Mouse (Mus musculus) kidney, adult 2 months (tissue): ENCODE results near the gene Gm9837. TPM values are rescaled to one million over a fixed set of nuclear protein-coding genes. Genes with fewer than 3 reads are reported as not detected.
"Not testable (repeated sequence)": the region's sequence is repeated elsewhere in the genome, so short reads cannot be mapped to it uniquely, and the experiment has no call there.

Source experiments
- DNase-seq: peaks from one replicate; pipeline ENCODE4 v3.0.0; 2021
- H3K27ac ChIP-seq: fragments of 200-500 bp; 2 replicates; pipeline ENCODE4 v1.5.1; 2012; ENCODE audit warnings: low read depth, low read length, control low read depth, inconsistent platforms; ENCODE audit not compliant: insufficient read depth
- H3K27me3 ChIP-seq: fragments of 200-500 bp; replicated peaks from 2 replicates; pipeline ENCODE4 v1.6.1; 2012; ENCODE audit warnings: mild to moderate bottlenecking, moderate library complexity, low read length, inconsistent platforms; ENCODE audit not compliant: control insufficient read depth, insufficient read depth
- H3K36me3 ChIP-seq: fragments of 200-500 bp; 2 replicates; pipeline ENCODE4 v1.6.1; 2012; ENCODE audit warnings: mild to moderate bottlenecking, moderate library complexity, low read length, inconsistent platforms; ENCODE audit not compliant: control insufficient read depth, insufficient read depth
- H3K4me1 ChIP-seq: fragments of 200-500 bp; 2 replicates; pipeline ENCODE4 v1.6.1; 2011; ENCODE audit warnings: low read length; ENCODE audit not compliant: control insufficient read depth, insufficient read depth
- H3K4me3 ChIP-seq: fragments of 200-500 bp; 2 replicates; pipeline ENCODE4 v1.5.1; 2011; ENCODE audit warnings: mild to moderate bottlenecking, low read depth, low read length, control low read depth; ENCODE audit not compliant: insufficient read depth
- CTCF ChIP-seq: fragments of 200-500 bp; conservative IDR thresholded peaks from 2 replicates; pipeline ENCODE4 v1.5.1; 2011; ENCODE audit warnings: low read depth, mild to moderate bottlenecking, control low read depth, low read length, moderate library complexity, mixed read lengths; ENCODE audit not compliant: insufficient read depth, insufficient read length
- POLR2A ChIP-seq: fragments of 200-500 bp; IDR thresholded peaks from one replicate; pipeline ENCODE4 v1.6.1; 2011; ENCODE audit warnings: low read depth, low read length, control low read depth
- WGBS: fragments of 180-500 bp; shearing (Covaris S2); methylation state at CpG from one replicate; pipeline ENCODE4 v1.1.7; 2018; 5-methylcytosine and 5-hydroxymethylcytosine counted together
- polyA plus RNA-seq: library from polyadenylated mRNA; depleted of rRNA; stranded (reverse); fragments of >200 nt; gene quantifications from 2 replicates; pipeline ENCODE4 v1.2.3, GENCODE M21; 2012

Gene Gm9837
- polyA plus RNA-seq, 1 experiment = not detected

GRCm38 (mm10) chr11:53430670-53431346 is 39.5 kb downstream of the Gm9837 start, which contains the start of the genes Uqcrq and Gdf9:
Gene Uqcrq, minus strand, starts transcription at chr11:53430831.
Gene Gdf9, plus strand, starts transcription at chr11:53431023.
- Histone ChIP-seq H3K4me1 (peaks cover 15% of the 10 kb centered on the region), H3K27me3 (no peaks in the 10 kb centered on the region), H3K27ac (peak within 1 kb of the TSS; percentile 97), H3K4me3 (peak within 1 kb of the TSS; percentile 96), H3K36me3 (peaks cover 2% of the 10 kb centered on the region; the same call in 1 of the 2 replicates)
- TF ChIP-seq POLR2A (peak; percentile 90), CTCF (no peak)
- peak; percentile 100 for DNase-seq
- under 1% methylated on average over 44 of the region's 44 CpGs for WGBS

GRCm38 (mm10) chr11:53430300-53430669 is 40.0 kb downstream of the Gm9837 start:
- peak overlapping the region; percentile 97 for H3K27ac ChIP-seq
- WGBS = under 1% methylated on average over 34 of the region's 34 CpGs
- no peaks in the 10 kb centered on the region for H3K27me3 ChIP-seq
- no peak for DNase-seq
- peaks cover 2% of the 10 kb centered on the region; the same call in 1 of the 2 replicates for H3K36me3 ChIP-seq
- peaks cover 15% of the 10 kb centered on the region for H3K4me1 ChIP-seq
- H3K4me3 ChIP-seq = peak overlapping the region; percentile 96
- TF ChIP-seq CTCF (no peak), POLR2A (no peak)

- no peak for DNase-seq
- TF ChIP-seq POLR2A = no peak
- TF ChIP-seq CTCF = no peak
- peaks cover 2% of the 10 kb centered on the region; the same call in 1 of the 2 replicates for H3K36me3 ChIP-seq
- peak overlapping the region; percentile 36; the same call in 1 of the 2 replicates for H3K4me3 ChIP-seq
- H3K4me1 ChIP-seq = peaks cover 15% of the 10 kb centered on the region
- no peaks in the 10 kb centered on the region for H3K27me3 ChIP-seq
- H3K27ac ChIP-seq = no peak overlapping the region; the same call in 1 of the 2 replicates
These were observed 41.1 kb downstream of the Gm9837 start for GRCm38 (mm10) chr11:53429182-53429581.

GRCm38 (mm10) chr11:53428716-53429057 is 41.6 kb downstream of the Gm9837 start:
- no peak overlapping the region for H3K4me3 ChIP-seq
- no peaks in the 10 kb centered on the region for H3K27me3 ChIP-seq
- TF ChIP-seq POLR2A (no peak), CTCF (no peak)
- H3K27ac ChIP-seq = no peak overlapping the region
- H3K36me3 ChIP-seq = peaks cover 2% of the 10 kb centered on the region; the same call in 1 of the 2 replicates
- peaks cover 15% of the 10 kb centered on the region for H3K4me1 ChIP-seq
- 95% methylated on average over 5 of the region's 5 CpGs for WGBS
- no peak for DNase-seq

GRCm38 (mm10) chr11:53427993-53428715 is 42.1 kb downstream of the Gm9837 start:
- Histone ChIP-seq H3K4me1 (peaks cover 16% of the 10 kb centered on the region), H3K27me3 (no peaks in the 10 kb centered on the region), H3K36me3 (peaks cover 2% of the 10 kb centered on the region; the same call in 1 of the 2 replicates), H3K27ac (no peak overlapping the region), H3K4me3 (no peak overlapping the region)
- TF ChIP-seq CTCF (no peak), POLR2A (no peak)
- peak; percentile 56 for DNase-seq
- WGBS = 74% methylated on average over 3 of the region's 3 CpGs

GRCm38 (mm10) chr11:53426914-53427313 is 43.4 kb downstream of the Gm9837 start:
- DNase-seq, H3K4me3 ChIP-seq, H3K27me3 ChIP-seq, H3K27ac ChIP-seq, H3K36me3 ChIP-seq: not testable (repeated sequence)
- peaks cover 18% of the 10 kb centered on the region for H3K4me1 ChIP-seq
- 88% methylated on average over 3 of the region's 3 CpGs for WGBS

- TF ChIP-seq CTCF = no peak
- no peak for TF ChIP-seq POLR2A
- no peak overlapping the region for H3K4me3 ChIP-seq
- WGBS = 80% methylated on average over 6 of the region's 6 CpGs
- DNase-seq = peak; percentile 37
- no peak overlapping the region for H3K27ac ChIP-seq
- peaks cover 2% of the 10 kb centered on the region for H3K36me3 ChIP-seq
- no peaks in the 10 kb centered on the region for H3K27me3 ChIP-seq
- peaks cover 13% of the 10 kb centered on the region for H3K4me1 ChIP-seq
These were observed 44.5 kb downstream of the Gm9837 start for GRCm38 (mm10) chr11:53425711-53426255.
